Mouse (Mus musculus) right cerebral cortex, postnatal 4 days (tissue): Measurements from ENCODE around the gene Nbr1.

Experiments used
- DNase-seq: peaks from one replicate; pipeline ENCODE4 v3.0.0-alpha.2; 2022

Gene Nbr1

DNA sequence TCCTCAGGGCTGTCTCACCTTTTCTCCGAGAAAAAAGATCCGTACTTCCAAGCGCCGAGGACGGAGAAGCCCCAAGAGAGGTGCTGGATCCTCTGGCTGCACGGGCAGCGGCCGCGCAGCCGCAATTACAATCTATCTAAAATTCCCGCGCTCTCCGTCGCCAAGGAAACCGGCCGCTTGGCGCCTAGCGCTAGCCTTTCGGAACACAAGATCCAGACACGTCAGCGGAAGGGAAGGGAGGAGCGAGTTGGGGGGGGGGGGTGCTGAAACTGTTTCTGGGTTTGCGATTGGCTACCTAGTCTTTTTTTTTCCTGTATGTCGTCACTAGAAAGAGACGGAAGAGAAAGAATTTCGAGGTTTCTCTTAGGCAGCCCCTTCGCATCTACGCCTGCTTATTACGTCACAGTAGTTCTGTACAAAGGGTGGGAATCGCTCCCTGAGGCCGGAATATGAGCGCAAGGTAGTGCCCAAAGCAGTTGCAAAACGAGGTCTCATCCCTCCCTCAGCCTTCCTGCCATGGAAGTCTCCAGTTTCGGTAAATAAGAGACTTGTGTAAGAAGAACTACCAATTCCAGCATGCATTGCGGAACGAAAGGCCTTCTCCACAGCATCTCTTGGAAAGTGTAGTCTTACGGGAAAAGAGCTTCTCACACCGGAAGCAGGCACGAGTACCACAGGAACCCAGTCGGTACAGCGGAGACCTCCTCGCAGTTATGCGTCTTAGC, at the start of gene Nbr1, which contains the start of gene Brca1:
Gene Nbr1, plus strand, starts transcription at position 399 of the 725 bp plus-strand sequence.
Gene Brca1, minus strand, starts transcription at position 205 of the 725 bp plus-strand sequence.
- peak; percentile 97 for DNase-seq

DNA sequence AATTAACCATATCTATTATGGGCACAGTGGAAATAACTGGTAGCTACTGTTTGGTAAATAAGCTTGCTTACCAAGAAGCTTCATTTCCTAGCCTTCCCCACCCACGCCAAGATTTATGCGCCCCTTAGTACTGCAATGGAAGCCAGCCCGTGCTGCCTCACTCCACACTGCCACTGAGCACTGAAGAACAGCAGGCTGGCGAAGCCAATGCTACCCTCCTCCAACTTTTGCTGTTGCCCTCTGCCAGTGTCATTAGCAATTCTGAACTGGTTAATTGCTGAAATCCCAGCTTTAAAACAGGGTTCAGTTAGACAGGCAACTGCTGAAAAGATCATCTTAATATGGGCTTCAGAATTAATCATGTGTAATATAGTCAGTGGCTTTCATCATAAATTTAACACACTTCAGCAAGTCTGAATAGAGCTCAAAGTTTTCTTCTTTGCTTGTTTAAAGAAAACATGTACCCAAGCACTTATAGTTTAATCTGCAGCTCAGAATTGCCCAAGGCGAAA, 45.6 kb upstream of the Nbr1 start:
- no peak for DNase-seq

DNA sequence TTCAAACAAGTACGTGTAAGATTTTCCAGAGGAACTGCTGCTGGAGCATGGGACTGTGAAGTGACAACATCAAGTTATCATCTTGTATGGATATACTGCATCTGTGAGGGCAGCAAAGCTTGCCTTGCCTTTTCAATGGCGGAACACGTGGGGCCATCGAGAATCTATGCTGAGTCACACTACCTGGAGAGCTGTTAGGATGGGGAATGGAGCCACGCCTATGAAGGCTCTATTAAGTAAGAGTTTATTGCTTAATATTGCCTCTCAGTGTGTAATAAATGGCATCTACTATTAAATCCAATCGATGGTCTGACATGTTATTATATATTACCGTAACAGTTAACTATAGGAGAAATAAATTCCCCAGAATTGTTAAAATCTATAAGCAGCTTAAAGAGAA, 44.9 kb upstream of the Nbr1 start:
- no peak for DNase-seq

- no peak for DNase-seq
These were observed 33.0 kb upstream of the Nbr1 start for GRCm38 (mm10) chr11:101518937-101519336.

- no peak for DNase-seq
These were observed 32.6 kb upstream of the Nbr1 start for GRCm38 (mm10) chr11:101519364-101519763.

- no peak for DNase-seq
These were observed 27.5 kb upstream of the Nbr1 start for GRCm38 (mm10) chr11:101524446-101524845.

GRCm38 (mm10) chr11:101525056-101525455, 26.9 kb upstream of the Nbr1 start:
- DNase-seq = no peak

DNA sequence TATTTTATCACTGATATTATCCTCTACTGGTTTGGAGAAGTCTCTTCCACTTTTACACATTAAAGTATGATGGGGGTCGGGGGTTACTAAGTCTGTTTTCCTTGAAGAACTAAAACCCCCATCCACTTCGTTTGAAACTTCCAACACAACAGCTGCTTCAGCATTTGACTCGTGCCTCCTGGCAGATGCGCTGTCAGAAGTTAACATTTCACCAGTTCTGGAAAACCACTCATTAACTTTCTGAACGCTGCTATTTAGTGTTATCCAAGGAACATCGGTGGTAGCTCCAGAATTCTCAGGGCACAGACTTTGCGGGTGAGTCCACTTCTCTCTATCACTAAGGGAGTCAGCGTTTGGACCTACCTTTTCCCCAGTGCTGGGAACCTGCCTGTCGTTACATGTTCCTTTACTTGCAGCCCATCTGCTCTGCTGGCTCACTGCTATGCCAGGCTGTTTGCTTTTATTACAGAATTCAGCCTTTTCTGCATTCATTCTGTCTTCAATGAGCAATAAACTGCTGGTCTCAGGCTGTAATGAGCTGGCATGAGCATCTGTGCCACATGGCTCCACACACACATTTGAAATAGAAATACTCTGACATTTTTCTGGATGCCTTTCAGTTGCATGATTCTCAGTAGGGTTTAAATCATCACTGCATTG, 25.9 kb upstream of the Nbr1 start:
- DNase-seq = peak; percentile 48

GRCm38 (mm10) chr11:101526686-101527085, 25.3 kb upstream of the Nbr1 start:
- DNase-seq = no peak

DNA sequence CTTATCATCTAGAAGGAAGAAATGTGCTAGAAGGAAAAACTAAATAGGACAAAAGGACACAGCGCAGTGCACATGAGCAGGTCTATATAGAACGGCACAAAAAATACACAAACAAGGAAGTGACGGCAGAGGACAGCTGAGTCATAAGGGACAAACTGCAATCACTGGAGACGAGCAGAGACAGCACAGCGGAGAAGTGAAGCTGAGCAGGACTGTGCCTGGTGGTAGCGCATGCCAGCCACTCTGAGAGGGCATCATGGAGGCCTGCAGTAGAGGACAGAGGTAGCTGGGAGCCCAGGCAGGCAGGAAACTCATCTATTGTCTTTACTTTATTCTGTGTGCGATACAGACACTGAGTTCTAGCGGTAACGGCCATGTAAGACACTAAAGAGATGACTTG, 8.4 kb upstream of the Nbr1 start:
- no peak for DNase-seq

DNA sequence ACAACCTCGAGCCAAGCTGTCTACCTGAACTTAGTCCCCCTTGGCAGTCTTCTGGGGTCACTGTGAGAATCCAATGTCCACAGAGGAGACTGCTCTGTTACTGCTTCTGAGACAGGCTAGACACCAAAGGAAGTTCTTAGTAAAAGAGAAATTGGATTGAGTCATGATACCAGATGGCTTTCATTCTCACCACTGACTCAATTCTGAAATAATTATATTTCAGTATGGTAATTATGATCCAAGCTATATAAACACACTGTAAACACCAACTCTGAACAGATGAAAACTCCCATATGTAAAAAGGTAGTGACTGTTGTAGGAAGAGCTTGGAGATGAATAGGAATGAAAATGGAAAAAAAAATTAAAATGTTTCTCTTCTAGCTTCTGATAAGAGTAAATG, 7.8 kb upstream of the Nbr1 start:
- no peak for DNase-seq

DNA sequence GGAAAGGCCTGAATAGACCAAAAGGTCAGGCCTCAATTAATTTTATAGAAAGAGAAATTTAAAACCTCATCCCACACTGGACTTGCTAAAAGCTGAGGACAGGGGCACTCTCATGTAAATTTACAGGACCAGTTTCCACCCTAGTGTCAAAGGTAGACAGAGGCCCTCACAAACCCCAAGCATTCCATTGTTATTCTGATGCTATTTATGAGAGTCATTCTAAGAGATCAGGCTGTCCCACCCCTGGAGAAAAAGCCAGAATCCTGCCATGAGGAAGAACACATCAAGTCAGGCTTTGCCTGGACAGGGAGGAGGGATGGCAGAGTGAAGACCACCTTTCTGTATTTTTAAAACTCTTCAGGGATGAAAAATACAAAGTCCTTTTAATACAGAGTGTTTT, 3.4 kb upstream of the Nbr1 start:
- no peak for DNase-seq

GRCm38 (mm10) chr11:101552476-101553300, 739 bp downstream of the Nbr1 start:
- DNase-seq = peak; percentile 94

- DNase-seq = no peak
These were observed 1.5 kb downstream of the Nbr1 start for GRCm38 (mm10) chr11:101553354-101553930.

DNA sequence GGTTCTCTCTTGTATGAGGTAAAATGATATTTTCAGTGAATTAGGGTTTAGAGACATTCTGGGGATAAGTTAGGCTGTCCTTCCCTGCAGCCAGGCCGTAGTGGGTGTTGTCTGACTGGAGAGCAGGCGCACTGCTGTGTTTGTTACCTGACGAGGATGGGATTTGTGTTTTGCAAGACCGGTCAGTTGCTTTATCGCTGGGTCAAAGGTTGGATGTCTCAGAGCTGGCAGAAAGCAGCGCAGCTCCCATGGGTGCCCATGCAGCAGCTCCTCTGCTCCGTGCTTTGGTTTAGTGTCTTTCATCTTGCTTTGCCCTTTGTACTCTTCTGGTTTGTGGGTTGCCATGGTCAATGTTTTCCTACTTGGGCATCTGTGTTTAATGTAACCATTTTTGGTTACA, 4.6 kb downstream of the Nbr1 start:
- no peak for DNase-seq

DNA sequence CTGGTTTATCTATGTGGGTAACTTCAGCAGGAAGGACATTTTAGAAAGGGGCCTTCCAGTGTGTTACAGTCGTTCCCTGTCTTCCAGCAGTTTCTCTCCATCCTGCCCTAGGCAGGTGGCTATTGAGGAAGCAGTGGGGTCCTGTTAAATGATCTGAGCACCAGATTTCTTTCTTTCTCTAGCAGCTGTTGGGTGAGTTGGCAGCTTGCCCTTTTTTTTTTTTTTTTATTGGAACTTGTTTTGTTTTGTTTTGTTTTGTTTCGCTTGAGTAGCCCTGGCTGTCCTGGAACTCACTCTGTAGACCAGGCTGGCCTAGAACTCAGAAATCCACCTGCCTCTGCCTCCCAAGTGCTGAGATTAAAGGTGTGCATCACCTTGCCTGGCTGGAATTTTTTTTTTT, 5.0 kb downstream of the Nbr1 start:
- no peak for DNase-seq

DNA sequence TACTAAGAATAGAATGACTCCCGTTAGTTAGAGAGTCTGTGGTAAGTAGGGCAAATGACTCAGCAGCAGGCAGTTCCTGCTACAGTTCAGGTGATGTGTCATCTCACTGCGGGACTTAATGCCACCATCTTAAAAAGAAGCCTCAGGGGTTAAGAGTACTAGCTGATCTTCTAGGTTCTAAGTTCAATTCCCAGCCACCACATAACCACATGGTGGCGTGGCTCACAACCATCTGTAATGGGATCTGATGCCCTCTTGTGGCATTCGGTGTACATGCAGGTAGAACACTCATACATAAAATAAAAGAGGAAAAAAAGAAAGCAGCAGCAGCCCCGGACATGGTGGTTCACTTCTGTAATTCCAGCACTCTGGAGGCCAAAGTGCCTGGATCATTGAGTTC, 10.4 kb downstream of the Nbr1 start:
- peak; percentile 43 for DNase-seq

DNA sequence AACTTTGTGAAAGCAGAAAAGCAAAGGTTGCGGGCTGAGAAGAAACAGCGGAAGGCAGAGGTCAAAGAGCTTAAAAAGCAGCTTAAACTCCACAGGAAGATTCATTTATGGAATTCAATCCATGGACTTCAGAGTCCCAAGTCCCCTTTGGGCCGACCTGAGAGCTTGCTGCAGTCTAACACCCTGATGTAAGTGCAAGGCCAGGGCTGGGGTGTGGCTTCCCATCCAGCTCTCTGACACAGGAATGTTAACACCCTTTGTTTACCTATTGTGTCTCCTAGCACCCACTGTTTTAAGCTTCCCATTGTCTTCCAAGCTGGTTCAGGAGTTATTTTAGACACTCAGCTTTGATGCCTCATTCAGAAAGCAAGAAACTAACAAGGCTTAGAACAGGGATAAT, 16.5 kb downstream of the Nbr1 start:
- DNase-seq = no peak

DNA sequence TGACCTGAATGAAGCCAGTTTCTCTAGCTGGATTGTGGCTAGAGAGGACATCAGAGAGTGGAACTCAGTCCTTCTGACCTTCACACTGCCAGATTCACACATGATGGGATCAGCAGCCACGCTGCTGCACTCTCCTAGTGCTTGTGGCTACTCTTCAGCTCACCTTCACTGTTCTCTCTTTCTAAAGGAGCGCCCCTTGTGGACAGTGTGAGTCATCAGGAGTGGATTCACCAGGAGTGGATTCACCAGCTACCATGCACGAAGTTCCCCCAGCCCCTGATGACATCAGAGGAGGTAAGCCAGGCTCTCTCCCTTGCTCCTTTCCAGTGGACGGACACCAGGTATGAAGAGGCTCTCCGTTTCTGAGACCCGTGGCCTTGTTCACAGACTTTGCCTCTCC, 24.2 kb downstream of the Nbr1 start:
- no peak for DNase-seq

DNA sequence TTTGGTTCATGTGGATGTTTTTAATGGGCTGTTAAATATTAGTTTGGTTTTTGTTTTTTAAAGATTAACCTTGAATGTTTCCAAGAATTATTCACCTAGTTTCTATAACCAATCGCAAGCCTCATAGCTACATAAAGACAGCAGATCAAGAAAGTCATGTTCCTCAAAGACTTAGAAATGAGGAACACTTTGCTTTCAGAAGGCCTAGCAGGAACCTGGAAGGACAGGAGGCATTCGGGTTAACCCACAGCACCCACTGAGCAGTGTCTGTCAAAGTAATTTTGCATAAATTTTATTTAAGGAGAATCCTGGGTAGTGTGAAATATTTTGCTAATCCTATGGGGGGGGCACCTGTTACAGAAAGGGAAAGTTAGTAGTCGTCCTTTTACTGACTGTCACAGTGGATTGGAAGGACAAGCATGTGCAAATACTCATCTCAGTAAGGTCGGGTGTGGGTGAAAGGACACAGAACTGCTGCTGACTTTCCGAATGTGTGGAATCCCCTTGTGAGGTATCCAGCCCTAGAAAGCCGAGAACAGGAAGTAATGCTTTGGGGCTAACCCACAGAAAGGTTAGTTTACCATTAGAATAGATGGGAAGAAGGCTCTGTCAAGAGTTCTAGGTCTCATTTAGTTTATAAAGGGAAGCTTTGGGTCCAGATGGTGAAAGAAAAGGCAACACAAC, 29.3 kb downstream of the Nbr1 start:
- DNase-seq = no peak

GRCm38 (mm10) chr11:101582054-101583035, 30.4 kb downstream of the Nbr1 start, which contains the start of gene Tmem106a:
Gene Tmem106a (plus strand): TSS chr11:101582242.
- DNase-seq = peak; percentile 45
